Comparison of ENCODE assay signal across 23 mouse cellular contexts in the genomic region with DNA sequence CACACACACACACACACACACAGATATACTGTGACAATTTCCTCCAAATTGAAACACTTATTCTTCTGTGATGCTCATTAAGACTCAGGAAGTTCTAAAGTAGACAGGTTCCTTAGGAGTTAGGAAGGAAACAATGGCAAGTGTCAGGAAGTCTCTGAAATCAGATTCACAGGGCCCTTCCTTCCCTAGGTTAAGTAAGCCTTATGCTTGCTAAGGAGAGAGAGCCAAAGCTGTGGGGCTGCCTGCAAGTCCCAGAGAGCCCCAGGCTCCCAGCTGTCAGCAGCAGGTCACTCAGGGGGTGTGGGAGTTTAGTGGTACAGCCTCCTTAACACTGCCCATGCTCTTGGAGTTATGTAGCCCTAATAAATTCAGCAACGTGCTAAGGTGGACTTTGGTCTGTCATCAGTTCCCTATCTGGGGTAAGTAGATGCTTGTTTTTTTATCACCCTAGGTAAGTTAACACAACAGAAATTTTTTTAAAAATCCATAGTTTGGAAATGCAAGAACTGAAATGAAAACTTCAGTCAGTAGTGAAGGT.
DNase-seq lines count a peak whose midpoint lies in the region; ATAC-seq and TF ChIP-seq lines count a peak whose summit lies in the region.
"Had no signal": no experiment of that assay in that cellular context is flagged by ENCODE, and none has a peak within 500 bp of the region (broad histone marks: within the 10 kb centered on the region; RNA-seq: fewer than 3 reads in every experiment).

No protein-coding gene starts in this region.

- no peak overlapping the region for H3K27ac ChIP-seq in heart, postnatal 0 days (ENCODE audit: low read depth)
- H3K27ac ChIP-seq in lung, embryonic 16.5 days (ENCODE audit: low read length) = no peak overlapping the region
- H3K27ac ChIP-seq in intestine, postnatal 0 days (ENCODE audit: low read depth, low read length) = no peak overlapping the region
- H3K27ac ChIP-seq in limb, embryonic 10.5 days = no peak overlapping the region
- H3K27ac ChIP-seq: forebrain, embryonic 10.5 days; forebrain, embryonic 13.5 days; hindbrain, embryonic 14.5 days; hindbrain, postnatal 0 days had no signal

- no peaks in the 10 kb centered on the region for H3K4me1 ChIP-seq in heart, postnatal 0 days (ENCODE audit: control insufficient read depth, insufficient read depth)
- H3K4me1 ChIP-seq in lung, embryonic 16.5 days (replicated peaks; ENCODE audit: control insufficient read depth, insufficient read depth, low read length) = no peaks in the 10 kb centered on the region
- no peaks in the 10 kb centered on the region; the same call in 1 of the 2 replicates for H3K4me1 ChIP-seq in lung, adult 2 months (ENCODE audit: control insufficient read depth, insufficient read depth, low read length)
- no peaks in the 10 kb centered on the region; the same call in 1 of the 2 replicates for H3K4me1 ChIP-seq in intestine, postnatal 0 days (replicated peaks; ENCODE audit: control insufficient read depth, insufficient read depth, low read length)
- H3K4me1 ChIP-seq in limb, embryonic 10.5 days = peaks cover 4% of the 10 kb centered on the region; the same call in 1 of the 2 replicates
- H3K4me1 ChIP-seq: forebrain, embryonic 10.5 days; forebrain, embryonic 13.5 days had no signal

- no peaks in the 10 kb centered on the region for H3K27me3 ChIP-seq in heart, postnatal 0 days (ENCODE audit: control insufficient read depth, insufficient read depth, low read length)
- no peaks in the 10 kb centered on the region for H3K27me3 ChIP-seq in lung, embryonic 16.5 days (ENCODE audit: control insufficient read depth, insufficient read depth, low read depth, low read length)
- no peaks in the 10 kb centered on the region for H3K27me3 ChIP-seq in intestine, postnatal 0 days (replicated peaks; ENCODE audit: control insufficient read depth, insufficient read depth, low read length)
- H3K27me3 ChIP-seq in limb, embryonic 10.5 days (ENCODE audit: low read depth, poor library complexity, severe bottlenecking) = no peaks in the 10 kb centered on the region
- H3K27me3 ChIP-seq: forebrain, embryonic 13.5 days had no signal

- 0 out of 2 replicates have a peak, but pooled peaks have one; percentile 29 for TF ChIP-seq EP300 in heart, postnatal 0 days (IDR thresholded peaks at IDR 0.05; ENCODE audit: low read depth)

- 32% methylated on average over 1 of the region's 1 CpGs for WGBS in heart, postnatal 0 days
- 54% methylated on average over 1 of the region's 1 CpGs for WGBS in lung, embryonic 16.5 days
- WGBS in lung, adult 2 months = 61% methylated on average over 1 of the region's 1 CpGs
- WGBS in intestine, postnatal 0 days = 25% methylated on average over 1 of the region's 1 CpGs
- WGBS in limb, embryonic 10.5 days = 67% methylated on average over 1 of the region's 1 CpGs

- H3K9ac ChIP-seq in heart, postnatal 0 days (replicated peaks; ENCODE audit: low read depth, low read length) = no peak overlapping the region
- no peak overlapping the region for H3K9ac ChIP-seq in lung, embryonic 16.5 days (ENCODE audit: low read length)
- no peak overlapping the region for H3K9ac ChIP-seq in intestine, postnatal 0 days (ENCODE audit: low read depth, low read length)
- H3K9ac ChIP-seq: forebrain, embryonic 13.5 days; hindbrain, embryonic 14.5 days had no signal

- H3K36me3 ChIP-seq in heart, postnatal 0 days (replicated peaks; ENCODE audit: control insufficient read depth, insufficient read depth, low read length) = no peaks in the 10 kb centered on the region
- no peaks in the 10 kb centered on the region for H3K36me3 ChIP-seq in lung, embryonic 16.5 days (ENCODE audit: control insufficient read depth, insufficient read depth, low read length)
- no peaks in the 10 kb centered on the region for H3K36me3 ChIP-seq in intestine, postnatal 0 days (ENCODE audit: control insufficient read depth, insufficient read depth)
- H3K36me3 ChIP-seq in limb, embryonic 10.5 days = 0 out of 2 replicates have a peak, but pooled peaks cover 4% of the 10 kb centered on the region

- TF ChIP-seq CTCF in heart, postnatal 0 days (IDR thresholded peaks at IDR 0.05; ENCODE audit: low read depth) = no peak
- no peak for TF ChIP-seq CTCF in lung, adult 2 months (IDR thresholded peaks at IDR 0.05; ENCODE audit: insufficient read depth, low read length)
- TF ChIP-seq CTCF in intestine, postnatal 0 days (IDR thresholded peaks at IDR 0.05; ENCODE audit: low read depth) = no peak

- intact Hi-C loops in heart, postnatal 36 days (cut with DNase I) = loop anchor here (5.0 kb wide), 2 partner anchors 64 to 156 kb away; no protein-coding TSS in a partner anchor

- no peak for TF ChIP-seq POLR2A in lung, adult 2 months (IDR thresholded peaks at IDR 0.05; ENCODE audit: borderline replicate concordance, extremely low read depth, low read depth, low read length)

- DNase-seq in heart, postnatal 0 days (ENCODE audit: low spot score) = no peak
- no peak for DNase-seq in heart, postnatal 36 days
- no peak for DNase-seq in lung, adult 2 months
- DNase-seq in limb, embryonic 10.5 days (ENCODE audit: low spot score) = no peak
- DNase-seq: adrenal gland, adult 8-10 months; adrenal gland, postnatal 25 days; cerebellum, adult 11-12 months; cerebellum, adult 8-10 months; cerebellum, postnatal 10 days; cerebellum, postnatal 36 days; gastrocnemius, postnatal 10 days; gastrocnemius, postnatal 36 days; heart, postnatal 10 days; heart, postnatal 4 days had no signal

- H3K9me3 ChIP-seq in heart, postnatal 0 days (replicated peaks; ENCODE audit: control insufficient read depth, low read length) = 0 out of 2 replicates have a peak, but pooled peaks cover 4% of the 10 kb centered on the region
- no peaks in the 10 kb centered on the region for H3K9me3 ChIP-seq in lung, embryonic 16.5 days (ENCODE audit: control insufficient read depth, low read length)
- no peaks in the 10 kb centered on the region for H3K9me3 ChIP-seq in intestine, postnatal 0 days (ENCODE audit: control insufficient read depth)
- no peaks in the 10 kb centered on the region for H3K9me3 ChIP-seq in limb, embryonic 10.5 days (replicated peaks)
- H3K9me3 ChIP-seq: forebrain, embryonic 10.5 days; forebrain, embryonic 13.5 days had no signal

- no peak overlapping the region for H3K4me2 ChIP-seq in heart, postnatal 0 days (ENCODE audit: low read depth, low read length)
- H3K4me2 ChIP-seq in lung, embryonic 16.5 days (ENCODE audit: low read depth, low read length) = no peak overlapping the region
- H3K4me2 ChIP-seq in intestine, postnatal 0 days (replicated peaks; ENCODE audit: low read depth) = no peak overlapping the region
- H3K4me2 ChIP-seq: forebrain, embryonic 13.5 days; hindbrain, embryonic 14.5 days had no signal

- ATAC-seq in heart, postnatal 0 days (ENCODE audit: insufficient read depth, low read depth) = peak; percentile 51; the same call in 1 of the 2 replicates
- peak; percentile 74 for ATAC-seq in lung, embryonic 16.5 days (ENCODE audit: low read depth)
- peak; percentile 77 for ATAC-seq in intestine, postnatal 0 days
- ATAC-seq: CD4-positive, CD25-positive, alpha-beta regulatory T cell, adult 4 months; forebrain, embryonic 13.5 days; forebrain, embryonic 16.5 days; hindbrain, postnatal 0 days; inflammation-experienced regulatory T-cells, adult 6 months had no signal

- no peak overlapping the region for H3K4me3 ChIP-seq in heart, postnatal 0 days (ENCODE audit: low read depth, low read length)
- no peak overlapping the region for H3K4me3 ChIP-seq in lung, embryonic 16.5 days (ENCODE audit: low read length)
- no peak overlapping the region for H3K4me3 ChIP-seq in lung, adult 2 months (replicated peaks; ENCODE audit: extremely low read depth, low read depth, low read length)
- no peak overlapping the region for H3K4me3 ChIP-seq in intestine, postnatal 0 days (ENCODE audit: low read depth, low read length)
- no peak overlapping the region for H3K4me3 ChIP-seq in limb, embryonic 10.5 days
- H3K4me3 ChIP-seq: forebrain, embryonic 10.5 days; forebrain, embryonic 13.5 days had no signal
